Mouse (Mus musculus): ENCODE data around the gene Gnl3l. TPM values are rescaled to one million over a fixed set of nuclear protein-coding genes. Genes with fewer than 3 reads are reported as not detected.
A peak's percentile ranks its signal among the peaks of the same experiment; 100 is the strongest.

The Gnl3l gene
- polyA plus RNA-seq, 1 experiment from 2014 or later = 20.7 TPM

DNA sequence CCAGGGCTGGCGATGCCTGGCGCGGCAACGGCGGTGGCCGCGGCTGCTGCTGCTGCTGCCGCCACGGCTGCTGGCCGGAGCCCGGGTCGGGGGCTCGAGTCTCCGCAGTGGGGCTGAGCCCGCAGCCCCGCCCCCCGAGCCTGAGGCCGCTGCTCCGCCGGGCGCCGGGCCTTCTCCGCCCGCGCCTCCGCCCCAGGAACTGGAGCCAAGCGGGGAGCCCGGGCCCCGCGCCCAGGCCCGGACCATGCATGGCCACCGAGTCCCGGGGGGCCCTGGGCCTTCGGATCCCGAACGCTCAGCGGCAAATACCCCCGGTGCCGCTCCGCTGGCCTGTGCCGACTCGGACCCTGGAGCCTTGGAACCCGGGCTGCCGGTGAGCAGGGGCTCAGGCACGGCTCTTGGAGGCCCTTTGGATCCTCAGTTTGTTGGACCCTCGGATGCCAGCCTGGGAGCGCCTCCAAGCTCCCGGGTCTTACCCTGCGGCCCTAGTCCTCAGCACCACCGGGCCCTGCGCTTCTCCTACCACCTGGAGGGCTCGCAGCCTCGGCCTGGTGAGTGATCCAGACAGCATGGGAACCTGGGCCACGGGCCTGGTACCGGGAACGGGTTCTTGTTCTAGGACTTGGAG lies 30.4 kb upstream of the Gnl3l start:
- ATAC-seq = peak; percentile 62
- 15% methylated on average over 43 of the region's 56 CpGs for WGBS
- H3K4me3 ChIP-seq (ENCODE audit: low read length) = peak overlapping the region; percentile 66
- H3K9me3 ChIP-seq (ENCODE audit: control insufficient read depth, low read length) = no peaks in the 10 kb centered on the region
- peak overlapping the region; percentile 77 for H3K27ac ChIP-seq (ENCODE audit: low read length)
- no peaks in the 10 kb centered on the region for H3K27me3 ChIP-seq (replicated peaks; ENCODE audit: control insufficient read depth, insufficient read depth, low read length)
- H3K36me3 ChIP-seq (ENCODE audit: control insufficient read depth, insufficient read depth, low read length) = no peaks in the 10 kb centered on the region
- peak overlapping the region; percentile 51 for H3K4me2 ChIP-seq (ENCODE audit: low read depth, low read length)
- 0 out of 2 replicates have a peak, but pooled peaks cover 7% of the 10 kb centered on the region for H3K4me1 ChIP-seq (ENCODE audit: control insufficient read depth, insufficient read depth, low read length)
- peak overlapping the region; percentile 77 for H3K9ac ChIP-seq (ENCODE audit: low read depth, low read length)

DNA sequence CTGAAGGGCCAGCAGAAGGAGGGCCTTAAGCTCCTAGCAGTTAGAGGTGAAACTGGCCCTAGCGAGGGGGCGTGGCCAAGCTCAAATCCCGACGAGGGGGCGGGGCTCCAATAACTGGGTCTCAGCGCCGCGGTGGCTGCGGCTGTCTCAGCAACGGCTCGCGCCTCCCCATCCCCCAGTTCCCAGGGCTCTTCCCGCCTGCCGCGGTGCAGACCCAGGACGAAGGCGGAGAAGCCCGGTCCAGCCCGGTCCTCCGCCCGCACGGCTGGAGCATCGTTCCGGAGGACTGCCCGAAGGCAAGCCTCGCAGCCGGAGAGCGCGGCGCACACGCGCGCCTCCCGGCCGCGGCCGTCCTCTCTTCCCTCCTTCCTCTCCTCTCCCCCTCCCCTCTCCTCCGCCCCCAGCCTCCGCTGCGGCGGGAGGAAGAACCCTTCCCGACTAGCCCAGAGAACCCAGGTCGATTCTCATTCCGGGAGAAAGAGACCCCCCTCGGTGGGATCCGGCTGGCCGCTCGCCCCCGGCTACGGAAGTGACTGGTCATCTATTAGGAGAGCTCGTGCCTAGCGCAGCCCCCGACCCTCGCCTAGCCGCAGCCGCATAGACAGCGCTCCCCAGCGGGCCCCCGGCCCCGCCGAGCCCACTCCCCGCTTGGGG lies 29.8 kb upstream of the Gnl3l start:
- Histone ChIP-seq H3K9me3 (ENCODE audit: control insufficient read depth, low read length) (no peaks in the 10 kb centered on the region), H3K4me1 (ENCODE audit: control insufficient read depth, insufficient read depth, low read length) (0 out of 2 replicates have a peak, but pooled peaks cover 7% of the 10 kb centered on the region), H3K36me3 (ENCODE audit: control insufficient read depth, insufficient read depth, low read length) (no peaks in the 10 kb centered on the region), H3K9ac (ENCODE audit: low read depth, low read length) (peak overlapping the region; percentile 77), H3K27me3 (replicated peaks; ENCODE audit: control insufficient read depth, insufficient read depth, low read length) (no peaks in the 10 kb centered on the region), H3K4me2 (ENCODE audit: low read depth, low read length) (peak overlapping the region; percentile 51), H3K27ac (ENCODE audit: low read length) (peak overlapping the region; percentile 77), H3K4me3 (ENCODE audit: low read length) (peak overlapping the region; percentile 66)
- ATAC-seq = peak; percentile 92
- WGBS = 17% methylated on average over 55 of the region's 62 CpGs

DNA sequence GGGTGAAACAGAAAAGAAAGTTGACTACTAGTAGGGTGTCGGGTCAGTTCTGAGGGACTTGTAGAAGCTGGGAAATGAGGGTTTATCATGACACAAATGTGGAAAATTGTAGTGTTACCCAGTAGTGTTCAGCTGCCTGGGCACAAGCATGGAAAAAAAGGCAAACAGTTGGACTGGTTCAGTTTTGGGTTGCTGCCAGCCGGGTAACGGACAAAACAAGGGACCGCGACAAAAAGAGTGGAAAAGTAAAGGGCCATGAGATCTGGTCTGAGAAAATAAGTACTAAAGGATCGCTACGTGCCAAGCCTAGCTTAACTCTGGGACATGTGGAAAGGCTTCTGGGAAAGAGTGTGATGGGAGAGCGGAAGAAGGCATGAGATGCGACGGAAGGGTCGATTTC lies 29.2 kb upstream of the Gnl3l start:
- peak overlapping the region; percentile 51 for H3K4me2 ChIP-seq (ENCODE audit: low read depth, low read length)
- H3K4me1 ChIP-seq (ENCODE audit: control insufficient read depth, insufficient read depth, low read length) = 0 out of 2 replicates have a peak, but pooled peaks cover 7% of the 10 kb centered on the region
- no peaks in the 10 kb centered on the region for H3K27me3 ChIP-seq (replicated peaks; ENCODE audit: control insufficient read depth, insufficient read depth, low read length)
- no peaks in the 10 kb centered on the region for H3K9me3 ChIP-seq (ENCODE audit: control insufficient read depth, low read length)
- H3K9ac ChIP-seq (ENCODE audit: low read depth, low read length) = no peak overlapping the region
- 44% methylated on average over 11 of the region's 11 CpGs for WGBS
- peak overlapping the region; percentile 66 for H3K4me3 ChIP-seq (ENCODE audit: low read length)
- H3K27ac ChIP-seq (ENCODE audit: low read length) = peak overlapping the region; percentile 14; the same call in 1 of the 2 replicates
- no peak for ATAC-seq
- no peaks in the 10 kb centered on the region for H3K36me3 ChIP-seq (ENCODE audit: control insufficient read depth, insufficient read depth, low read length)

DNA sequence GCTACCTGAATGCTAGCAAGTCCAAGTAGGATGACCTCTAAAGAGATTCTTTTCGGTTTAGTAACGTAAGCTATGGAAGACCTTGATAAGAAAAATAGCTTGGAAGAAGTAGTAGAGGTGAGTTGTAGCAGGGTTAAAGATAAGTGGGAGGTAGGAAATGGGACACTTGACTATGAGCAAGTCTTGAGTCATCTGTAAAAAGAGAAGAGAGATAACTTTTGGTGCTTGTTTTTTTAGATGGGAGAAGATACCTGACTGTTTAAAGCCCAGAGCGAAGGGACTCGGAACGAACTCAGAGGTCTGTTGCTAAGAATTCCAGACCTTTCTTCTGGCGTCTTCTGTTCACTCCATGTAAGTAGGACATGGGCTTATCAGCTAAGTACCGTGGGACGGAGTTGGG lies 28.7 kb upstream of the Gnl3l start, which contains the start of gene Fgd1:
Gene Fgd1, plus strand, starts transcription at position 301 of the 400 bp plus-strand sequence.
- H3K9ac ChIP-seq (ENCODE audit: low read depth, low read length) = peak within 1 kb of the TSS; percentile 77
- WGBS = 95% methylated on average over 8 of the region's 8 CpGs
- no peaks in the 10 kb centered on the region for H3K27me3 ChIP-seq (replicated peaks; ENCODE audit: control insufficient read depth, insufficient read depth, low read length)
- peak within 1 kb of the TSS; percentile 77 for H3K27ac ChIP-seq (ENCODE audit: low read length)
- H3K4me2 ChIP-seq (ENCODE audit: low read depth, low read length) = peak within 1 kb of the TSS; percentile 51
- H3K36me3 ChIP-seq (ENCODE audit: control insufficient read depth, insufficient read depth, low read length) = no peaks in the 10 kb centered on the region
- ATAC-seq = no peak
- H3K4me1 ChIP-seq (ENCODE audit: control insufficient read depth, insufficient read depth, low read length) = 0 out of 2 replicates have a peak, but pooled peaks cover 7% of the 10 kb centered on the region
- H3K4me3 ChIP-seq (ENCODE audit: low read length) = peak within 1 kb of the TSS; percentile 66
- H3K9me3 ChIP-seq (ENCODE audit: control insufficient read depth, low read length) = no peaks in the 10 kb centered on the region

DNA sequence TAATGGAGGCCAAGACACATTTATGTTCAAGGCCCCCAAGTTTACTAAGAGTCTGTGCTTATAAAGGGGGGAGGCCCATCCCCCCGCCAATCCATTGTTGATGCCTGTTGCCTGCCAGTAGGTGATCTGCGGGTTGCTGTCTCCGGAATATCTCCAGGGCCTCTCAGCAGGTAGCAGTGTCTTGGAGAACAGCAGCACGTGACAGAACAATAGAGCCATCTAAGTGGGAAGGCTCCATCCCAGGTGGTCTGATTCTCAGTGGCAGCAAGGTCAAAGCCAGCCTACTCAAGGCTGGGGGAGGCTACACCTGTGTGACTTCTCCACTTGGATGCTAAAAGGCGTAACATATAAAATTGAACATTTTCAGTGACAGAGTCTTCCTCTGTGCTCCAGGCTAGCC lies 24.1 kb upstream of the Gnl3l start:
- Histone ChIP-seq H3K36me3 (ENCODE audit: control insufficient read depth, insufficient read depth, low read length) (no peaks in the 10 kb centered on the region), H3K27me3 (replicated peaks; ENCODE audit: control insufficient read depth, insufficient read depth, low read length) (no peaks in the 10 kb centered on the region), H3K4me3 (ENCODE audit: low read length) (no peak overlapping the region), H3K4me2 (ENCODE audit: low read depth, low read length) (no peak overlapping the region), H3K4me1 (ENCODE audit: control insufficient read depth, insufficient read depth, low read length) (no peaks in the 10 kb centered on the region), H3K9me3 (ENCODE audit: control insufficient read depth, low read length) (no peaks in the 10 kb centered on the region), H3K9ac (ENCODE audit: low read depth, low read length) (no peak overlapping the region), H3K27ac (ENCODE audit: low read length) (no peak overlapping the region)
- ATAC-seq = no peak
- 53% methylated on average over 5 of the region's 5 CpGs for WGBS

DNA sequence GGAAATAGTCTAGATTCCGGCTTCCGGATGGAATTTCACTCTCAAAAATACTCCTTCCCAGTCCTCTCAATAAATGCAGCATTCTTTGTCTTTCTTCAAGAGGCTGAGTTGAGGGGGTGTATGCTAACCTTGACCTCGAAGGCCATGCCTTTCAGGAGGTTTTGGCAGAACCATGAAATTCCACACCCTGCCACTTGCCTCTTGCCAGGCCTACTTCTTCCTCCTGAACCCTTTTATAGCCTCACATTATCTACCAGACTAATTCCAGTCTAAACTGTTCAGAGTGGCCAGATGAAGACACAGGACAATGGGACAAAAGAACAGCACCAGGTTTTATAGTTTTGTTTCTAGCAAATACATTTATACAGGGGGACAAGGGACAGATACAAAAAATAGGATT lies 14.3 kb upstream of the Gnl3l start:
- Histone ChIP-seq H3K9ac (ENCODE audit: low read depth, low read length) (no peak overlapping the region), H3K27ac (ENCODE audit: low read length) (no peak overlapping the region), H3K4me1 (ENCODE audit: control insufficient read depth, insufficient read depth, low read length) (no peaks in the 10 kb centered on the region), H3K9me3 (ENCODE audit: control insufficient read depth, low read length) (no peaks in the 10 kb centered on the region), H3K27me3 (replicated peaks; ENCODE audit: control insufficient read depth, insufficient read depth, low read length) (no peaks in the 10 kb centered on the region), H3K4me3 (ENCODE audit: low read length) (no peak overlapping the region), H3K4me2 (ENCODE audit: low read depth, low read length) (no peak overlapping the region), H3K36me3 (ENCODE audit: control insufficient read depth, insufficient read depth, low read length) (no peaks in the 10 kb centered on the region)
- WGBS = 48% methylated on average over 3 of the region's 3 CpGs
- no peak for ATAC-seq

DNA sequence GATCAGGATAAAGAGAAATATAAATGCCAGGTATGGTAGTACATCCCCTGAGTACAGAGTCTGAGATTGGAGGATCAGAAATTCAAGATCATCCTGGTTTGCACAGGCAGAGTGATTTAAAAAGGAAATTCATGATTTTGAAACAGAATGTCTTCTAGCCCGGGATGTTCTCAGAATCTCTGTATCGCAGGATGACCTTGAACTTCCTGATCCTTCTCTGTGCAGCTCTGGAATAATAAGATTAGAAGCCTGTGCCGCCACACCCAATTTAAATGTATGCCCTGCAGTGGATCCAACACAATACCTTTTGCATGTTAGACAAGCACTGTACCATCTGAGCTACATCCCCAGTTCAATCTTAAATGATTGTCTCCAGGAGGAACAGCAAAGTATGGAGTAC lies 1.7 kb upstream of the Gnl3l start:
- Histone ChIP-seq H3K9ac (ENCODE audit: low read depth, low read length) (no peak overlapping the region), H3K4me3 (ENCODE audit: low read length) (no peak overlapping the region), H3K4me2 (ENCODE audit: low read depth, low read length) (no peak overlapping the region), H3K4me1 (ENCODE audit: control insufficient read depth, insufficient read depth, low read length) (peaks cover 3% of the 10 kb centered on the region; the same call in 1 of the 2 replicates), H3K27me3 (replicated peaks; ENCODE audit: control insufficient read depth, insufficient read depth, low read length) (no peaks in the 10 kb centered on the region), H3K9me3 (ENCODE audit: control insufficient read depth, low read length) (no peaks in the 10 kb centered on the region), H3K27ac (ENCODE audit: low read length) (no peak overlapping the region), H3K36me3 (ENCODE audit: control insufficient read depth, insufficient read depth, low read length) (no peaks in the 10 kb centered on the region)
- 73% methylated on average over 3 of the region's 3 CpGs for WGBS
- ATAC-seq = no peak

DNA sequence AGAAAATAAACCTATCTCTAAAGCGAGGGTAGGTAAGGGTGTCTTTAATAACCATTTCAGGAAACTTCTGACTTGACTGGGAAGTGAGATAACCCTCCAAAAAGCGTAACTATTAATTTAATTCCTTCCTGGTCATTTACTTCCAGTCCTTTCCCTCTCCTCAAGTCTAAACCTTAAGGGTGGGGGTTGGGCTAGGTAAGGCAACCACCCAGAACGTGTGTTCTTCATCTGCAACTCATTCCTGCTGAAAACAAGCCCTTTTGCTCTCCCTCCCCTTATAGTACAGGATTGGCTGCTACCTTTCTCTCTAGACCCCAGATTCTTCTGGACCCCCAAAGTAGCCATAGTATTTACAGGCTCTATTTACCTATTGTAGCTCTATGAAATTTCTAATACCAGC lies 775 bp upstream of the Gnl3l start:
- peak overlapping the region; percentile 52; the same call in 1 of the 2 replicates for H3K9ac ChIP-seq (ENCODE audit: low read depth, low read length)
- WGBS = 12% methylated on average over 3 of the region's 3 CpGs
- no peak for ATAC-seq
- peak overlapping the region; percentile 52 for H3K4me2 ChIP-seq (ENCODE audit: low read depth, low read length)
- 0 out of 2 replicates have a peak overlapping the region, but pooled peaks have one; percentile 37 for H3K27ac ChIP-seq (ENCODE audit: low read length)
- no peaks in the 10 kb centered on the region for H3K27me3 ChIP-seq (replicated peaks; ENCODE audit: control insufficient read depth, insufficient read depth, low read length)
- H3K4me1 ChIP-seq (ENCODE audit: control insufficient read depth, insufficient read depth, low read length) = peaks cover 3% of the 10 kb centered on the region; the same call in 1 of the 2 replicates
- H3K36me3 ChIP-seq (ENCODE audit: control insufficient read depth, insufficient read depth, low read length) = no peaks in the 10 kb centered on the region
- peak overlapping the region; percentile 53 for H3K4me3 ChIP-seq (ENCODE audit: low read length)
- no peaks in the 10 kb centered on the region for H3K9me3 ChIP-seq (ENCODE audit: control insufficient read depth, low read length)

DNA sequence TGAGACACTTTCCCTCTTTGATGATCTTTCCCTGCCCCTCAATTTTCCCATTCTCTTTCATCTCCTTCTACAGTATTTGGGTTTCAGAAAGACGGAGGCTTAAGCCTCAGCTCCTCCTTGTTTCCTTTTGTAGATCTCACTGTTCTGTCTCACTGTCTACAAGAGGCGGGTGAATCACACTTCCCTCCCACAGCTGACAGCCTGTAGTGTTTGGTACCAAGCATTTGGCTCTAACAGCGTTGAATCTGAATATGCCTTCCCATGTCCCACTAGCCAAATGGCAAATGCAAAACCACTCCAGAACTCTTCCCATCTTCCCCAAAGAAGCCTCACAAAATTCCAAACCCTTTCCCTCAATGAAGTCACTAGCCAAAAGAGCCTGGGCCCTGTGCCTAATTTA lies 20.3 kb downstream of the Gnl3l start:
- H3K4me2 ChIP-seq (ENCODE audit: low read depth, low read length) = no peak overlapping the region
- no peaks in the 10 kb centered on the region for H3K9me3 ChIP-seq (ENCODE audit: control insufficient read depth, low read length)
- WGBS = 80% methylated on average over 3 of the region's 3 CpGs
- no peak overlapping the region for H3K4me3 ChIP-seq (ENCODE audit: low read length)
- H3K9ac ChIP-seq (ENCODE audit: low read depth, low read length) = no peak overlapping the region
- no peaks in the 10 kb centered on the region for H3K27me3 ChIP-seq (replicated peaks; ENCODE audit: control insufficient read depth, insufficient read depth, low read length)
- no peaks in the 10 kb centered on the region for H3K36me3 ChIP-seq (ENCODE audit: control insufficient read depth, insufficient read depth, low read length)
- no peak overlapping the region for H3K27ac ChIP-seq (ENCODE audit: low read length)
- no peak for ATAC-seq
- H3K4me1 ChIP-seq (ENCODE audit: control insufficient read depth, insufficient read depth, low read length) = no peaks in the 10 kb centered on the region

Measured in intestine, embryonic 16.5 days (tissue).